Mouse (Mus musculus) erythroblast, embryonic 14.5 days (primary cell): Measurements from ENCODE around the gene Lmx1b.

ENCODE experiments used
- GATA1 ChIP-seq: IDR thresholded peaks from 2 replicates; pipeline ENCODE4 v1.6.1; 2012; ENCODE audit warnings: low read length, inconsistent platforms, mixed read lengths
- TAL1 ChIP-seq: IDR thresholded peaks from 3 replicates; pipeline ENCODE4 v1.6.1; 2012; ENCODE audit warnings: low read length, inconsistent platforms, mixed read lengths

DNA sequence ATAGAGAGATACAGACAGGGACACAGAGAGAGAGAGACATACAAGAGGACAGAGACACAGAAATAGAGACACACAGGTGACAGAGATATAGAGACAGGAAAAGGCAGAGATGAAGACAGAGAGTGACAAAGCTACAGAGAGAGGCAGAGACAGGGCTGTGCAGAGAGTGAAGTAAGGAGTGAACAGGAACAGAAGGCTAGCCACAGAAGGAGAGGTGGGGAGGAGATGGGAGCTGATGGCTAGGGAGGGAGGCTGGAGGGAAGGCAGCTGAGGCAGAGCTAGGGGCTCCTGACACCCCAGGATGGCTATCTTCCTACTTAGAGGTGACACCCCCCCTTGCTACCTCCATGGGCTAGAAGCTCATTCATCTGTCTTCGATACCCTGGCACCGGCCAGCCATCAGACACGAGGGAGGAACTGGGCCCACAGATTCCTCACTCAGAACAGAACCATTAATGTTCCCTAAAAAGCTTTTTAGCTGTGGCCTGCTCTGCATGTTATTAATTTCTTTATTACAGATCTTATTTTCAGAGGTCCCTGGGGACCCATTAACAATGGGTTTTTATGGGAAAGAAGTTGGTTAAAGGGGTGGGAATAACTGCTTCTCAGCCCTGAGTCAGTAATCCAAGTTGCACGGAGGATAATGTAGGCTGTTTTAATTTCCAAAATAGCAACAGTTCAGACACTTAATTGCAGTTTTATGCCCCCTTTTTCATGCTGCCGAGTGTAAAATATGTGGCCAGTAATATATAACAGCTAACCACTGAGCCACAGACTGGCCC, 114.8 kb downstream of the Lmx1b start:
- TF ChIP-seq GATA1 (no peak), TAL1 (no peak)
